Mouse (Mus musculus): ENCODE results near the gene Rgs6.

Gene Rgs6

GRCm38 (mm10) chr12:82972661-82973060, 384.6 kb downstream of the Rgs6 start:
- no peak for DNase-seq (ENCODE audit: low spot score in 2 of 2)

- DNase-seq (ENCODE audit: low spot score in 2 of 2) = no peak
These were observed 385.7 kb downstream of the Rgs6 start for GRCm38 (mm10) chr12:82973771-82974170.

GRCm38 (mm10) chr12:82978275-82978674, 390.2 kb downstream of the Rgs6 start:
- DNase-seq (ENCODE audit: low spot score in 2 of 2) = no peak

- DNase-seq (ENCODE audit: low spot score in 2 of 2) = no peak
These were observed 394.6 kb downstream of the Rgs6 start for GRCm38 (mm10) chr12:82982716-82983115.

GRCm38 (mm10) chr12:82985300-82985699, 397.2 kb downstream of the Rgs6 start:
- DNase-seq (ENCODE audit: low spot score in 2 of 2) = no peak

- no peak for DNase-seq (ENCODE audit: low spot score in 2 of 2)
These were observed 399.6 kb downstream of the Rgs6 start for GRCm38 (mm10) chr12:82987661-82988060.

GRCm38 (mm10) chr12:82993905-82994304, 405.8 kb downstream of the Rgs6 start:
- no peak for DNase-seq (ENCODE audit: low spot score in 2 of 2)

GRCm38 (mm10) chr12:82996775-82997174, 408.7 kb downstream of the Rgs6 start:
- DNase-seq (ENCODE audit: low spot score in 2 of 2) = no peak

- peak in 1 of 2 experiments; percentile 21 for DNase-seq (ENCODE audit: low spot score in 2 of 2)
These were observed 410.7 kb downstream of the Rgs6 start for GRCm38 (mm10) chr12:82998682-82999332.

GRCm38 (mm10) chr12:82999333-83000032, 411.4 kb downstream of the Rgs6 start:
- no peak for DNase-seq (ENCODE audit: low spot score in 2 of 2)

- no peak for DNase-seq (ENCODE audit: low spot score in 2 of 2)
These were observed 412.0 kb downstream of the Rgs6 start for GRCm38 (mm10) chr12:83000033-83000570.

- no peak for DNase-seq (ENCODE audit: low spot score in 2 of 2)
These were observed 412.9 kb downstream of the Rgs6 start for GRCm38 (mm10) chr12:83000957-83001356.

- DNase-seq (ENCODE audit: low spot score in 2 of 2) = no peak
These were observed 416.1 kb downstream of the Rgs6 start for GRCm38 (mm10) chr12:83004014-83004682.

GRCm38 (mm10) chr12:83011056-83011565, 423.0 kb downstream of the Rgs6 start:
- no peak for DNase-seq (ENCODE audit: low spot score in 2 of 2)

GRCm38 (mm10) chr12:83013918-83014691, 426.0 kb downstream of the Rgs6 start:
- DNase-seq (ENCODE audit: low spot score in 2 of 2) = no peak

- DNase-seq (ENCODE audit: low spot score in 2 of 2) = no peak
These were observed 426.8 kb downstream of the Rgs6 start for GRCm38 (mm10) chr12:83014848-83015247.

GRCm38 (mm10) chr12:83015366-83015765, 427.3 kb downstream of the Rgs6 start:
- no peak for DNase-seq (ENCODE audit: low spot score in 2 of 2)

GRCm38 (mm10) chr12:83016486-83016885, 428.4 kb downstream of the Rgs6 start:
- no peak for DNase-seq (ENCODE audit: low spot score in 2 of 2)

- DNase-seq (ENCODE audit: low spot score in 2 of 2) = peak; percentile 53 to 82
These were observed 429.9 kb downstream of the Rgs6 start for GRCm38 (mm10) chr12:83018005-83018404.

GRCm38 (mm10) chr12:83026985-83027384, 438.9 kb downstream of the Rgs6 start:
- DNase-seq (ENCODE audit: low spot score in 2 of 2) = no peak

GRCm38 (mm10) chr12:83033171-83033835, 445.2 kb downstream of the Rgs6 start:
- DNase-seq (ENCODE audit: low spot score in 2 of 2) = no peak
